Mouse (Mus musculus) limb, embryonic 14.5 days (tissue): ENCODE results near the gene Mcoln3. TPM values are rescaled to one million over a fixed set of nuclear protein-coding genes. Genes with fewer than 3 reads are reported as not detected.

Source experiments
- ATAC-seq: fragments of 200-750 bp; cut with Nextera tagmentation; 2 replicates; pipeline ENCODE4 v1.8.0; 2017; ENCODE audit warnings: low read depth, moderate number of reproducible peaks, moderate TSS enrichment; ENCODE audit not compliant: low FRiP score
- DNase-seq: peaks from one replicate; pipeline ENCODE4 v3.0.0-alpha.2; 2015; ENCODE audit warnings: low spot score
- H3K27ac ChIP-seq: fragments of 300-500 bp; sonication (generic); replicated peaks from 2 replicates; pipeline ENCODE4 v1.5.1; 2014; ENCODE audit warnings: low read depth, mild to moderate bottlenecking, low read length, moderate library complexity, mixed read lengths
- H3K27me3 ChIP-seq: fragments of 300-500 bp; sonication (generic); 2 replicates; pipeline ENCODE4 v1.6.1; 2014; ENCODE audit warnings: low read length, mixed read lengths; ENCODE audit not compliant: control insufficient read depth, insufficient read depth
- H3K36me3 ChIP-seq: fragments of 300-500 bp; sonication (generic); 2 replicates; pipeline ENCODE4 v1.6.1; 2014; ENCODE audit warnings: mild to moderate bottlenecking, low read length, moderate library complexity, mixed read lengths; ENCODE audit not compliant: control insufficient read depth, insufficient read depth
- H3K4me1 ChIP-seq: fragments of 300-500 bp; sonication (generic); 2 replicates; pipeline ENCODE4 v1.6.1; 2014; ENCODE audit warnings: antibody characterized with exemption, low read length, mixed read lengths; ENCODE audit not compliant: control insufficient read depth, insufficient read depth
- H3K4me2 ChIP-seq: fragments of 300-500 bp; sonication (generic); replicated peaks from 2 replicates; pipeline ENCODE4 v1.6.1; 2014; ENCODE audit warnings: low read depth, mild to moderate bottlenecking, low read length, moderate library complexity; ENCODE audit not compliant: severe bottlenecking
- H3K4me3 ChIP-seq: fragments of 300-500 bp; sonication (generic); replicated peaks from 2 replicates; pipeline ENCODE4 v1.5.1; 2014; ENCODE audit warnings: low read length
- H3K9ac ChIP-seq: fragments of 300-500 bp; sonication (generic); 2 replicates; pipeline ENCODE4 v1.6.1; 2014; ENCODE audit warnings: mild to moderate bottlenecking, low read depth, low read length, moderate library complexity; ENCODE audit not compliant: severe bottlenecking
- H3K9me3 ChIP-seq: fragments of 300-500 bp; sonication (generic); 2 replicates; pipeline ENCODE4 v1.6.1; 2016; ENCODE audit warnings: low read length; ENCODE audit not compliant: control insufficient read depth
- POLR2A ChIP-seq: fragments of 200-500 bp; IDR thresholded peaks from 2 replicates; pipeline ENCODE4 v1.8.0; 2012; ENCODE audit warnings: inconsistent platforms, mild to moderate bottlenecking, moderate library complexity, borderline replicate concordance; ENCODE audit not compliant: insufficient read depth, insufficient read length; ENCODE audit errors: extremely low read depth
- WGBS: fragments of 180-500 bp; shearing (Covaris S2); extraction: QIAGEN DNeasy Blood & Tissue Kit; methylation state at CpG from one replicate; pipeline ENCODE4 v1.1.7; 2014; 5-methylcytosine and 5-hydroxymethylcytosine counted together
- polyA plus RNA-seq, 2 experiments: library from polyadenylated mRNA; depleted of rRNA in 1 of 2; stranded (reverse) in 1 of 2; unstranded in 1 of 2; fragments of >200 nt; fragmentation: Nextera tagmentation in 1 of 2; extraction: Ambion mirVana in 1 of 2; gene quantifications; 2 replicates each; pipeline versions ENCODE4 v1.2.1 to v1.2.3; 2012 to 2014

The Mcoln3 gene
- polyA plus RNA-seq, 2 experiments = 1.9 to 2.0 TPM

DNA sequence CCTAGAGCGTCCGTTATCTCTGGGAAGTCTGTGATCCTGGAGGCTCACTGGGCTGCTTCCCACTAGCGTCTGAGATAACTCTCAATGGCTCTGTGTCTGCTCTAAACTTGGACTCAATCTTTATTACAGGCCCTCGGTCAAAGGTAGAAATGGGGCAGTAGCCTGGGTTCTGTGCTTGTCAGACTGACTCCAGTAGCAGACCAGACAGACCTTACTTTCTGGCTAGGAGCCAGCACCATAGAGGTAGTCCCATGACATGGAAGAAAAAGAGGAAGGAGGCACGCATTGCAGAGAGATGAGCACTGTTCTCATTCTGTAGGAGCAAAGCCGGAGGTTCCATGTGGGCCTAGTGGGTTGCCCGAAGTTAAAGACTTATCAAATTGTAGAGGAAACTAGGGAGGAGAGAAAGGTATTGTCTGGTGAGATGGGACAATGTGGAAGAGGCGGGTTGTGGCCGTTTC, 777 bp downstream of the Mcoln3 start:
- 61% methylated on average over 9 of the region's 9 CpGs for WGBS
- TF ChIP-seq POLR2A = no peak
- no peak for ATAC-seq

DNA sequence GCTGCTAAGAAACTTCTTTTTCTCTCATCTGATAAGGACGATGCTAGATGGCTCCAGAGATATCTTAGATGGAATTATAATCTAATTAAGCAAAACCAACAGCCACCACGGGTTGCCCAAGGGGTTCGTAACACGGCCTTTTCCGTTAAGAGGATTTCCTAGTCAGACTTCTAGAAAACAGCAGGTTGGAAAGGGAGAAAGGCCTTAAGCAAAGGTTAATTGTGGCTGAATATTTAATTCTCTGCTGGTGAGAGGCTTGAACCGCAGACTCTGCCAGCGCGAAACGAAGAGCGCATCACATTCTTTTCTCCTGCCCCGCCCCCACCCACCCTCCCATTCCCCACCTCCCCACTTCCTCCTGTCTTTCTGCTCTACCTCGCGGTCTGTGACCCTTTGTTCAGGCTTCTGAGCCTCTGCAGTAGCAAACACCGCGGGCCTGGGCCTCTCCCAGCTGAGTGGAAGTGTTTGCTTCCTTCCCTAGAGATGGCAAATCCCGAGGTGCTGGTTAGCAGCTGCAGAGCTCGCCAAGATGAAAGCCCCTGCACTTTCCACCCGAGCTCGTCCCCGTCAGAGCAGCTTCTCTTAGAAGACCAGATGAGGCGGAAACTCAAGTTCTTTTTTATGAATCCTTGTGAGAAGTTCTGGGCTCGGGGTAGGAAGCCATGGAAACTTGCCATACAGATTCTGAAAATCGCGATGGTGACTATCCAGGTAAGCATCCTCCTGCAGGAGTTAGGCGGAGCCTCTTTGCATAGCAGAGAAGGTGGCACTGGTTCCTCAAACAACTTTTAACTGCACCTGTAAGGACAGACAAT, 4.3 kb downstream of the Mcoln3 start:
- 13% methylated on average over 25 of the region's 25 CpGs for WGBS
- DNase-seq (no peak), ATAC-seq (peak; percentile 26; the same call in 1 of the 2 replicates)
- Histone ChIP-seq H3K27ac (0 out of 2 replicates have a peak overlapping the region, but pooled peaks have one; percentile 48), H3K9ac (peak overlapping the region; percentile 44), H3K4me3 (peak overlapping the region; percentile 10; the same call in 1 of the 2 replicates), H3K4me1 (peaks cover 19% of the 10 kb centered on the region; the same call in 1 of the 2 replicates), H3K4me2 (peak overlapping the region; percentile 45), H3K9me3 (no peaks in the 10 kb centered on the region), H3K36me3 (no peaks in the 10 kb centered on the region), H3K27me3 (peaks cover 9% of the 10 kb centered on the region; the same call in 1 of the 2 replicates)
- no peak for TF ChIP-seq POLR2A

More for the DNA sequence above, 777 bp downstream of the Mcoln3 start:
- no peak overlapping the region for H3K4me2 ChIP-seq
- H3K27ac ChIP-seq = no peak overlapping the region
- no peak for DNase-seq
- peaks cover 9% of the 10 kb centered on the region; the same call in 1 of the 2 replicates for H3K27me3 ChIP-seq
- H3K36me3 ChIP-seq = no peaks in the 10 kb centered on the region
- no peak overlapping the region for H3K4me3 ChIP-seq
- H3K9me3 ChIP-seq = no peaks in the 10 kb centered on the region
- H3K9ac ChIP-seq = no peak overlapping the region
- H3K4me1 ChIP-seq = peaks cover 16% of the 10 kb centered on the region; the same call in 1 of the 2 replicates

DNA sequence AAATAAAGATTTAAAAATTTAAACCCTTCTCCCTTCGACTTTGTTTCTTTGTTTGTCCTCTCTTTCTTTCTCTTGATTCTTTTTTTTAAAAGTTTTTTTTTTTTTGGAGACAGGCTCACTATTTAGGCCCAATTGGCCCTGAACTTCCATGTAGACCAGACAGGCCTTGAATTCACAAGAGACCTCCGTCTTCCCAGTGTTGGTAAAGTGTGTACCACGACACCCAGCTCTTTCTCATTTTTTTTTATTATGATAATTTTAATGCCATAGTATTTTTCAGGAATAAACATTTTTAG, 4.8 kb downstream of the Mcoln3 start:
- peaks cover 7% of the 10 kb centered on the region; the same call in 1 of the 2 replicates for H3K27me3 ChIP-seq
- no peaks in the 10 kb centered on the region for H3K36me3 ChIP-seq
- TF ChIP-seq POLR2A = no peak
- no peak overlapping the region for H3K4me3 ChIP-seq
- WGBS = 52% methylated on average over 3 of the region's 3 CpGs
- DNase-seq (no peak), ATAC-seq (no peak)
- 0 out of 2 replicates have a peak overlapping the region, but pooled peaks have one; percentile 44 for H3K9ac ChIP-seq
- H3K9me3 ChIP-seq = no peaks in the 10 kb centered on the region
- H3K4me1 ChIP-seq = peaks cover 19% of the 10 kb centered on the region; the same call in 1 of the 2 replicates
- no peak overlapping the region for H3K27ac ChIP-seq
- H3K4me2 ChIP-seq = peak overlapping the region; percentile 45; the same call in 1 of the 2 replicates

DNA sequence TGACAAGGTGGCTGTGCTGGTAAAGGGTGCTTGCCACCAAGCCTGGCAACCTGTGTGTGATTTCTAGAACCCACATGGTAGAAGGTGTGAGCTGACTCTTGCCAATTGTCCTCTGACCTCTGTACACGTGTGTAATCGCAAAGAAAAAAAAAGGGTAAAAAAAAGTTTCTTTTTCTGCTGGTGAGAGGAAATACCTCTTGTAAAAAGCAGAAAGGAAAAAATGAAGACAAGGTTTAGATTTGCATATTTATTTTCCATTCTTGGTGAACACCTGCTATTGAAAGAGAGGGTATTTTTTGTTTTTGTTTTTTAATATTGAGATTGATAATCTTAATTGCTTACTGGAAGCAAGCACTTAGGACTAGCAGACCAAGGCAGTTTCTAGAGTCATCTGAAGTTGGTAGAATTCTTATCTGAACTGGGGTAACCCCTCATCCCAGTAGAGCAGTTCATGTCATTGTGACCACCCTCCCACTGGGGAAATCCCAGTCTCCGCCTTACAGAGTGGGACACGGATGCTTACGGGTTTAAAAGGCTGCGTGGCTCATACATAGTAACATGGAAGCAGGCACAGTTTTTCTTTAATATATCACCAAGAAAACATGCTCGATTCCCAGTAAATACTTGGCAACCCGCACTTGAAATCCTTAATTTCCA, 5.7 kb downstream of the Mcoln3 start:
- no peak overlapping the region for H3K4me3 ChIP-seq
- no peak for ATAC-seq
- H3K27me3 ChIP-seq = no peaks in the 10 kb centered on the region
- no peak overlapping the region for H3K27ac ChIP-seq
- peaks cover 11% of the 10 kb centered on the region; the same call in 1 of the 2 replicates for H3K4me1 ChIP-seq
- H3K36me3 ChIP-seq = no peaks in the 10 kb centered on the region
- DNase-seq = no peak
- no peaks in the 10 kb centered on the region for H3K9me3 ChIP-seq
- H3K9ac ChIP-seq = no peak overlapping the region
- 72% methylated on average over 8 of the region's 8 CpGs for WGBS
- no peak for TF ChIP-seq POLR2A
- H3K4me2 ChIP-seq = no peak overlapping the region

DNA sequence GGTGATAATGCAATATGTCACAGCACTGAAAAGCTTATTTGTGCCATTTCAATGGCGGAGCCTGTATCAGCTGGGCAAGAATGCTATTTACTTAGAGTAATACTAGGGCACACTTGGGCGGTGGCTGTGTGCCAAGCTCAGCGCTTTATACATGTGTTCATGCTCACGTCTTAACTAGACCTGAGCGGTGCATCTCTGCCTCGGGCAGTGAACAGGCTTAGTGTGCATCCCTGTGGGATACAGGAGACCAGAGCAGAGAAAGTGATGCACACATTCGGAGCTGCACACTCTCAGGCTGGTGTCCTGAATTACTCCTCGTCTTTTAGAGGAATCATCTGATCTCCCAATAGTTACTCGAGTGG, 6.2 kb downstream of the Mcoln3 start:
- H3K9ac ChIP-seq = no peak overlapping the region
- H3K4me3 ChIP-seq = no peak overlapping the region
- H3K4me2 ChIP-seq = no peak overlapping the region
- DNase-seq = no peak
- no peak overlapping the region for H3K27ac ChIP-seq
- H3K4me1 ChIP-seq = peaks cover 11% of the 10 kb centered on the region; the same call in 1 of the 2 replicates
- WGBS = 56% methylated on average over 9 of the region's 9 CpGs
- no peaks in the 10 kb centered on the region for H3K9me3 ChIP-seq
- no peaks in the 10 kb centered on the region for H3K36me3 ChIP-seq
- no peak for ATAC-seq
- H3K27me3 ChIP-seq = no peaks in the 10 kb centered on the region
- TF ChIP-seq POLR2A = no peak
